Mouse (Mus musculus) MEL (cell line): ENCODE measurements around the gene Tsen54. TPM values are rescaled to one million over a fixed set of nuclear protein-coding genes. Genes with fewer than 3 reads are reported as not detected.

ENCODE experiments used
- DNase-seq: peaks from one replicate; pipeline ENCODE4 v3.0.0; 2011; ENCODE audit warnings: low read depth, low spot score
- H3K27ac ChIP-seq: 2 replicates; pipeline ENCODE4 v1.5.1; 2012; ENCODE audit warnings: low read depth, mild to moderate bottlenecking, control low read depth, low read length, moderate library complexity; ENCODE audit not compliant: control insufficient read depth
- H3K27me3 ChIP-seq, 2 experiments: fragments of 150-350 bp in 1 of 2; sonication (generic) in 1 of 2; 2 replicates each; pipeline ENCODE4 v1.6.1; 2012; ENCODE audit warnings: low read length in 2 of 2, mild to moderate bottlenecking in 2 of 2, improper control_type of control experiment in 1 of 2, moderate library complexity in 1 of 2; ENCODE audit not compliant: insufficient read depth in 2 of 2, control insufficient read depth in 1 of 2
- H3K36me3 ChIP-seq, 2 experiments: 2 replicates each; pipeline ENCODE4 v1.6.1; 2012 to 2014; ENCODE audit warnings: low read length in 2 of 2, improper control_type of control experiment in 1 of 2, inconsistent platforms in 1 of 2, mild to moderate bottlenecking in 1 of 2; ENCODE audit not compliant: insufficient read depth in 2 of 2, control insufficient read depth in 1 of 2
- H3K4me1 ChIP-seq, 2 experiments: fragments of 150-350 bp in 1 of 2; sonication (generic) in 1 of 2; 2 replicates each; pipeline ENCODE4 v1.6.1; 2012; ENCODE audit warnings: low read length in 2 of 2, improper control_type of control experiment in 1 of 2, mild to moderate bottlenecking in 1 of 2; ENCODE audit not compliant: insufficient read depth in 2 of 2, control insufficient read depth in 1 of 2
- H3K4me3 ChIP-seq, 2 experiments: fragments of 150-350 bp in 1 of 2; sonication (generic) in 1 of 2; 2 replicates each; pipeline ENCODE4 v1.5.1; 2012; ENCODE audit warnings: low read depth in 2 of 2, low read length in 2 of 2, mild to moderate bottlenecking in 2 of 2, moderate library complexity in 2 of 2, control low read depth in 1 of 2, improper control_type of control experiment in 1 of 2; ENCODE audit not compliant: control insufficient read depth in 1 of 2, insufficient read depth in 1 of 2
- H3K79me2 ChIP-seq: 2 replicates; pipeline ENCODE4 v1.6.1; 2012; ENCODE audit warnings: mild to moderate bottlenecking, low read length, moderate library complexity; ENCODE audit not compliant: control insufficient read depth, poor library complexity, insufficient read depth
- H3K9ac ChIP-seq: 2 replicates; pipeline ENCODE4 v1.6.1; 2012; ENCODE audit warnings: low read depth, mild to moderate bottlenecking, control low read depth, low read length, moderate library complexity; ENCODE audit not compliant: control insufficient read depth, poor library complexity, severe bottlenecking
- H3K9me3 ChIP-seq: fragments of 150-350 bp; sonication (generic); replicated peaks from 2 replicates; pipeline ENCODE4 v1.6.1; 2012; ENCODE audit warnings: mild to moderate bottlenecking, low read length, improper control_type of control experiment, moderate library complexity; ENCODE audit not compliant: insufficient read depth
- BHLHE40 ChIP-seq: IDR thresholded peaks from 2 replicates; pipeline ENCODE4 v1.6.1; 2012; ENCODE audit warnings: low read depth, mild to moderate bottlenecking, inconsistent platforms, low read length, improper control_type of control experiment, borderline replicate concordance
- CHD2 ChIP-seq: IDR thresholded peaks from 2 replicates; pipeline ENCODE4 v1.6.1; 2011; ENCODE audit warnings: low read length, improper control_type of control experiment
- E2F4 ChIP-seq: IDR thresholded peaks from 2 replicates; pipeline ENCODE4 v1.6.1; 2011; ENCODE audit warnings: low read depth, low read length, improper control_type of control experiment, borderline replicate concordance
- EP300 ChIP-seq, 2 experiments: IDR thresholded peaks; 2 replicates each; pipeline ENCODE4 v1.6.1; 2011; ENCODE audit warnings: improper control_type of control experiment in 2 of 2, low read length in 2 of 2, low read depth in 1 of 2, mild to moderate bottlenecking in 1 of 2
- ETS1 ChIP-seq: IDR thresholded peaks from 2 replicates; pipeline ENCODE4 v1.6.1; 2012; ENCODE audit warnings: low read depth, mild to moderate bottlenecking, inconsistent platforms, low read length, improper control_type of control experiment, moderate library complexity
- GABPA ChIP-seq: IDR thresholded peaks from 2 replicates; pipeline ENCODE4 v1.6.1; 2012; ENCODE audit warnings: low read depth, mild to moderate bottlenecking, inconsistent platforms, low read length, improper control_type of control experiment, moderate library complexity
- GATA1 ChIP-seq: IDR thresholded peaks from 2 replicates; pipeline ENCODE4 v1.6.1; 2011; ENCODE audit warnings: low read depth, low read length, improper control_type of control experiment
- MAFK ChIP-seq: IDR thresholded peaks from 2 replicates; pipeline ENCODE4 v1.6.1; 2011; ENCODE audit warnings: low read depth, mild to moderate bottlenecking, low read length, improper control_type of control experiment, borderline replicate concordance
- MAX ChIP-seq: IDR thresholded peaks from 2 replicates; pipeline ENCODE4 v1.6.1; 2011; ENCODE audit warnings: low read length, improper control_type of control experiment
- MEF2A ChIP-seq: IDR thresholded peaks from 2 replicates; pipeline ENCODE4 v1.6.1; 2014; ENCODE audit warnings: low read depth, mild to moderate bottlenecking, inconsistent platforms, low read length, improper control_type of control experiment; ENCODE audit not compliant: poor library complexity, insufficient replicate concordance, severe bottlenecking; ENCODE audit errors: extremely low read depth
- MXI1 ChIP-seq: IDR thresholded peaks from 2 replicates; pipeline ENCODE4 v1.6.1; 2011; ENCODE audit warnings: mild to moderate bottlenecking, low read depth, low read length, improper control_type of control experiment
- MYC ChIP-seq: IDR thresholded peaks from 2 replicates; pipeline ENCODE4 v1.6.1; 2011; ENCODE audit warnings: low read depth, mild to moderate bottlenecking, low read length, improper control_type of control experiment, moderate library complexity
- NELFE ChIP-seq: IDR thresholded peaks from 2 replicates; pipeline ENCODE4 v1.6.1; 2011; ENCODE audit warnings: low read depth, low read length, improper control_type of control experiment
- NRF1 ChIP-seq: IDR thresholded peaks from 2 replicates; pipeline ENCODE4 v1.6.1; 2014; ENCODE audit warnings: low read depth, mild to moderate bottlenecking, inconsistent platforms, low read length, improper control_type of control experiment, moderate library complexity; ENCODE audit not compliant: poor library complexity, insufficient read depth, severe bottlenecking
- POLR2A ChIP-seq, 2 experiments: IDR thresholded peaks; 2 replicates each; pipeline ENCODE4 v1.6.1; 2011 to 2012; ENCODE audit warnings: low read length in 2 of 2, mild to moderate bottlenecking in 2 of 2, control low read depth in 1 of 2, improper control_type of control experiment in 1 of 2, low read depth in 1 of 2, moderate library complexity in 1 of 2; ENCODE audit not compliant: control insufficient read depth in 1 of 2, insufficient read depth in 1 of 2, poor library complexity in 1 of 2
- POLR2AphosphoS2 ChIP-seq: IDR thresholded peaks from 2 replicates; pipeline ENCODE4 v1.6.1; 2011; ENCODE audit warnings: low read length, improper control_type of control experiment
- POLR2AphosphoS5 ChIP-seq: IDR thresholded peaks from 2 replicates; pipeline ENCODE4 v1.6.1; 2012; ENCODE audit warnings: low read depth, borderline replicate concordance, mild to moderate bottlenecking, inconsistent platforms, low read length, moderate library complexity, mixed read lengths
- RCOR1 ChIP-seq: IDR thresholded peaks from 2 replicates; pipeline ENCODE4 v1.6.1; 2012; ENCODE audit warnings: low read depth, mild to moderate bottlenecking, inconsistent platforms, low read length, improper control_type of control experiment
- SIN3A ChIP-seq: IDR thresholded peaks from 2 replicates; pipeline ENCODE4 v1.6.1; 2012; ENCODE audit warnings: low read length, improper control_type of control experiment, inconsistent platforms
- SMC3 ChIP-seq: IDR thresholded peaks from 2 replicates; pipeline ENCODE4 v1.6.1; 2011; ENCODE audit warnings: low read depth, low read length, improper control_type of control experiment
- TAL1 ChIP-seq: IDR thresholded peaks from 2 replicates; pipeline ENCODE4 v1.6.1; 2012; ENCODE audit warnings: mild to moderate bottlenecking, inconsistent platforms, low read length, moderate library complexity, mixed read lengths
- TBP ChIP-seq: IDR thresholded peaks from 2 replicates; pipeline ENCODE4 v1.8.0; 2011; ENCODE audit warnings: low read depth, low read length, improper control_type of control experiment
- TCF12 ChIP-seq: IDR thresholded peaks from 2 replicates; pipeline ENCODE4 v1.6.1; 2014; ENCODE audit warnings: low read depth, mild to moderate bottlenecking, inconsistent platforms, low read length, improper control_type of control experiment, moderate library complexity
- UBTF ChIP-seq: IDR thresholded peaks from 2 replicates; pipeline ENCODE4 v1.6.1; 2012; ENCODE audit warnings: low read depth, mild to moderate bottlenecking, inconsistent platforms, low read length, improper control_type of control experiment, moderate library complexity, borderline replicate concordance; ENCODE audit not compliant: insufficient read depth
- USF1 ChIP-seq: IDR thresholded peaks from 2 replicates; pipeline ENCODE4 v1.6.1; 2014; ENCODE audit warnings: low read depth, mild to moderate bottlenecking, inconsistent platforms, low read length, improper control_type of control experiment, moderate library complexity
- ZKSCAN1 ChIP-seq: IDR thresholded peaks from 2 replicates; pipeline ENCODE4 v1.6.1; 2012; ENCODE audit warnings: low read depth, mild to moderate bottlenecking, inconsistent platforms, low read length, improper control_type of control experiment, moderate library complexity
- ZNF384 ChIP-seq: IDR thresholded peaks from 2 replicates; pipeline ENCODE4 v1.6.1; 2012; ENCODE audit warnings: low read depth, mild to moderate bottlenecking, inconsistent platforms, low read length, improper control_type of control experiment
- polyA plus RNA-seq, 2 experiments: library from polyadenylated mRNA; stranded (reverse) in 1 of 2; unstranded in 1 of 2; fragments of >175 nt in 1 of 2; fragments of >200 nt in 1 of 2; gene quantifications; 2 replicates each; pipeline versions ENCODE4 v1.2.1 to v1.2.4; 2012; ENCODE audit warnings: low replicate concordance in 2 of 2, low read depth in 1 of 2; ENCODE audit not compliant: insufficient read length in 2 of 2, insufficient read depth in 1 of 2, missing spikeins in 1 of 2
- total RNA-seq: library from RNA; depleted of rRNA; stranded (reverse); fragments of 300-350 nt; gene quantifications from 2 replicates; pipeline ENCODE4 v1.2.3, GENCODE M21; 2012

Tsen54 gene
- total and polyA plus RNA-seq, 3 experiments: 55.8 to 72.0 TPM; not detected in 1

GRCm38 (mm10) chr11:115857936-115858335 is 43.4 kb downstream of the Tsen54 start:
- Histone ChIP-seq H3K4me3 (no peak overlapping the region), H3K9ac (no peak overlapping the region), H3K27ac (no peak overlapping the region), H3K79me2 (no peaks in the 10 kb centered on the region), H3K4me1 (no peaks in the 10 kb centered on the region), H3K27me3 (no peaks in the 10 kb centered on the region), H3K36me3 (no peaks in the 10 kb centered on the region), H3K9me3 (no peaks in the 10 kb centered on the region)
- DNase-seq: no peak
- TF ChIP-seq TCF12 (no peak), NRF1 (no peak), GABPA (no peak), SIN3A (no peak), USF1 (no peak), E2F4 (no peak), MYC (no peak), MAFK (no peak), MXI1 (no peak), ETS1 (no peak), CHD2 (no peak), MEF2A (no peak), NELFE (no peak)

DNA sequence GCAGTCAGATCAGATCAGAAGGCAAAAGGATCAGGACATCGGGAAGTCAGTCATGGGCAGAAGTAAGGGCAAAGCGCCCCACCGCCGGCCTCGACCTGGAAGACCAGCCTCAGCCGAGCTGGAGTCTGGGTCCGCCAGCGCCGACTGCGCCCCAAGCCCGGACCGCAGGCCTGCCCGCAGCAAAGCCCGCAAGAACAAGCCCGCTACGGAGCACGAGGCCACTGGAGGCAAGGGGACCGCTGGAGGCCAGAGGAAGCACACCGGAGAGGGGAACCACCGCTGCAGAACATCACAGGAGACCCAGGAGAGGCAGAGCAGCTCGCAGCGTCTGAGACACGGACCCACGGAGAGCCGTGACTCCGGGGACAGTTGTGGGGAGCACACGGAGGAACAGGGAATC is 43.8 kb downstream of the Tsen54 start, which contains the start of gene Myo15b:
Gene Myo15b, plus strand, starts transcription at position 53 of the 400 bp plus-strand sequence.
- H3K27me3 ChIP-seq: no peaks in the 10 kb centered on the region
- no peak within 1 kb of the TSS for H3K4me3 ChIP-seq
- no peak within 1 kb of the TSS for H3K27ac ChIP-seq
- H3K9ac ChIP-seq: no peak within 1 kb of the TSS
- DNase-seq: no peak
- TF ChIP-seq ZNF384: no peak
- no peak for TF ChIP-seq TAL1
- no peak for TF ChIP-seq UBTF
- no peak for TF ChIP-seq POLR2AphosphoS5
- no peak for TF ChIP-seq SMC3
- TF ChIP-seq GATA1: no peak
- no peak for TF ChIP-seq POLR2A (IDR thresholded peaks at IDR 0.05; ENCODE audit: control insufficient read depth in 1 of 2, insufficient read depth in 1 of 2, low read depth in 1 of 2, low read length in 2 of 2, poor library complexity in 1 of 2)
- no peak for TF ChIP-seq E2F4
- no peak for TF ChIP-seq EP300 (IDR thresholded peaks at IDR 0.05; ENCODE audit: low read depth in 1 of 2, low read length in 2 of 2)
- no peak for TF ChIP-seq GABPA
- TF ChIP-seq BHLHE40: no peak
- no peak for TF ChIP-seq MAX
- TF ChIP-seq TBP: no peak
- TF ChIP-seq RCOR1: no peak
- no peak for TF ChIP-seq POLR2AphosphoS2
- no peak for TF ChIP-seq ZKSCAN1
- no peak for TF ChIP-seq MXI1
- no peak for TF ChIP-seq ETS1
- H3K36me3 ChIP-seq: no peaks in the 10 kb centered on the region
- no peaks in the 10 kb centered on the region for H3K79me2 ChIP-seq
- H3K4me1 ChIP-seq: no peaks in the 10 kb centered on the region
- H3K9me3 ChIP-seq: no peaks in the 10 kb centered on the region
